ENCODE assay signal across 15 mouse cellular contexts in genomic region chr6:112295269-112295668, GRCm38 (mm10). TPM values are rescaled to one million over a fixed set of nuclear protein-coding genes. Genes with fewer than 3 reads are reported as not detected.
DNase-seq lines count a peak whose midpoint lies in the region; ATAC-seq and TF ChIP-seq lines count a peak whose summit lies in the region.
"Had no signal": no experiment of that assay in that cellular context is flagged by ENCODE, and none has a peak within 500 bp of the region (broad histone marks: within the 10 kb centered on the region; RNA-seq: fewer than 3 reads in every experiment).

No protein-coding gene starts in this region.

- no peak overlapping the region for H3K9ac ChIP-seq in intestine, embryonic 14.5 days (ENCODE audit: low read length)
- no peak overlapping the region for H3K9ac ChIP-seq in intestine, embryonic 15.5 days
- no peak overlapping the region for H3K9ac ChIP-seq in heart, embryonic 12.5 days
- no peak overlapping the region for H3K9ac ChIP-seq in kidney, postnatal 0 days (ENCODE audit: low read depth, low read length)
- H3K9ac ChIP-seq: midbrain, embryonic 15.5 days; neural tube, embryonic 12.5 days had no signal

- WGBS in intestine, embryonic 14.5 days, result 75% methylated on average over 3 of the region's 3 CpGs
- whole genome bisulfite sequencing in intestine, embryonic 15.5 days, result 60% methylated on average over 3 of the region's 3 CpGs
- WGBS in heart, embryonic 12.5 days, result 30% methylated on average over 3 of the region's 3 CpGs
- 62% methylated on average over 3 of the region's 3 CpGs for WGBS in kidney, postnatal 0 days

- H3K36me3 ChIP-seq in intestine, embryonic 14.5 days (ENCODE audit: control insufficient read depth, insufficient read depth, low read length), result no peaks in the 10 kb centered on the region
- no peaks in the 10 kb centered on the region for H3K36me3 ChIP-seq in intestine, embryonic 15.5 days
- no peaks in the 10 kb centered on the region for H3K36me3 ChIP-seq in heart, embryonic 12.5 days
- no peaks in the 10 kb centered on the region for H3K36me3 ChIP-seq in kidney, postnatal 0 days (ENCODE audit: insufficient read depth, low read length)
- H3K36me3 ChIP-seq: midbrain, embryonic 15.5 days; neural tube, embryonic 12.5 days had no signal

- TF ChIP-seq CTCF in kidney, postnatal 0 days (IDR thresholded peaks at IDR 0.05; ENCODE audit: low read depth), result no peak

- H3K4me2 ChIP-seq in intestine, embryonic 14.5 days (ENCODE audit: low read length), result no peak overlapping the region
- H3K4me2 ChIP-seq in intestine, embryonic 15.5 days (replicated peaks), result no peak overlapping the region
- H3K4me2 ChIP-seq in heart, embryonic 12.5 days, result no peak overlapping the region
- H3K4me2 ChIP-seq in kidney, postnatal 0 days (ENCODE audit: low read length), result no peak overlapping the region
- H3K4me2 ChIP-seq: midbrain, embryonic 15.5 days; neural tube, embryonic 12.5 days had no signal

- no peak overlapping the region for H3K27ac ChIP-seq in intestine, embryonic 14.5 days (ENCODE audit: low read depth)
- H3K27ac ChIP-seq in intestine, embryonic 15.5 days, result no peak overlapping the region
- no peak overlapping the region for H3K27ac ChIP-seq in heart, embryonic 12.5 days (ENCODE audit: poor library complexity, severe bottlenecking)
- H3K27ac ChIP-seq in kidney, postnatal 0 days, result no peak overlapping the region
- H3K27ac ChIP-seq: midbrain, embryonic 15.5 days; neural tube, embryonic 12.5 days; stomach, postnatal 0 days had no signal

- no peak overlapping the region for H3K4me3 ChIP-seq in intestine, embryonic 14.5 days (ENCODE audit: low read depth, low read length)
- H3K4me3 ChIP-seq in intestine, embryonic 15.5 days (replicated peaks), result no peak overlapping the region
- no peak overlapping the region for H3K4me3 ChIP-seq in heart, embryonic 12.5 days
- H3K4me3 ChIP-seq in kidney, postnatal 0 days (replicated peaks; ENCODE audit: low read depth, low read length), result no peak overlapping the region
- H3K4me3 ChIP-seq: erythroblast, embryonic 14.5 days; midbrain, embryonic 15.5 days; neural tube, embryonic 12.5 days had no signal

- ATAC-seq in intestine, embryonic 14.5 days (replicated peaks; ENCODE audit: low FRiP score, low TSS enrichment, low read depth), result no peak
- ATAC-seq in intestine, embryonic 15.5 days, result no peak
- ATAC-seq in heart, embryonic 12.5 days (ENCODE audit: insufficient number of reproducible peaks, low FRiP score), result peak; percentile 29; the same call in 1 of the 2 replicates
- no peak for ATAC-seq in kidney, postnatal 0 days (replicated peaks; ENCODE audit: low FRiP score, low read depth)
- ATAC-seq: inflammation-experienced regulatory T-cells, adult 6 months; midbrain, embryonic 15.5 days had no signal

- no peaks in the 10 kb centered on the region for H3K4me1 ChIP-seq in intestine, embryonic 14.5 days (replicated peaks; ENCODE audit: control insufficient read depth, insufficient read depth, low read length)
- 0 out of 2 replicates have a peak, but pooled peaks cover 4% of the 10 kb centered on the region for H3K4me1 ChIP-seq in intestine, embryonic 15.5 days (replicated peaks)
- H3K4me1 ChIP-seq in heart, embryonic 12.5 days (replicated peaks), result peaks cover 35% of the 10 kb centered on the region
- peaks cover 7% of the 10 kb centered on the region for H3K4me1 ChIP-seq in kidney, postnatal 0 days (replicated peaks; ENCODE audit: insufficient read depth, low read length)
- H3K4me1 ChIP-seq: midbrain, embryonic 15.5 days; neural tube, embryonic 12.5 days had no signal

- no peaks in the 10 kb centered on the region for H3K9me3 ChIP-seq in intestine, embryonic 14.5 days (ENCODE audit: control insufficient read depth, low read length)
- no peaks in the 10 kb centered on the region for H3K9me3 ChIP-seq in intestine, embryonic 15.5 days
- H3K9me3 ChIP-seq in heart, embryonic 12.5 days (replicated peaks), result no peaks in the 10 kb centered on the region
- no peaks in the 10 kb centered on the region for H3K9me3 ChIP-seq in kidney, postnatal 0 days (replicated peaks; ENCODE audit: low read length)
- H3K9me3 ChIP-seq: midbrain, embryonic 15.5 days; neural tube, embryonic 12.5 days had no signal

- peak; percentile 18 for DNase-seq in intestine, embryonic 14.5 days (ENCODE audit: low spot score)
- peak; percentile 43 for DNase-seq in kidney, postnatal 0 days (ENCODE audit: low spot score)
- peak; percentile 69 for DNase-seq in lung, postnatal 25 days (ENCODE audit: low spot score)
- DNase-seq in urinary bladder, postnatal 10 days (ENCODE audit: low spot score), result no peak
- no peak for DNase-seq in layer of hippocampus, postnatal 14 days (ENCODE audit: low spot score in 2 of 2)
- DNase-seq: cerebellum, adult 8-10 months; embryo, embryonic 11 days; layer of hippocampus, postnatal 36 days had no signal

- no peaks in the 10 kb centered on the region for H3K27me3 ChIP-seq in intestine, embryonic 14.5 days (replicated peaks; ENCODE audit: control insufficient read depth, insufficient read depth, low read length)
- H3K27me3 ChIP-seq in intestine, embryonic 15.5 days (replicated peaks), result no peaks in the 10 kb centered on the region
- no peaks in the 10 kb centered on the region for H3K27me3 ChIP-seq in heart, embryonic 12.5 days (replicated peaks)
- H3K27me3 ChIP-seq in kidney, postnatal 0 days (ENCODE audit: insufficient read depth, low read length), result no peaks in the 10 kb centered on the region
- H3K27me3 ChIP-seq: midbrain, embryonic 15.5 days; neural tube, embryonic 12.5 days had no signal

RNA-seq across cellular contexts. Expression of gene Lmcd1, which starts 21.7 kb away (rescaled TPM):
- polyA plus RNA-seq in intestine, embryonic 14.5 days (2014; fragmentation: Nextera tagmentation; extraction: Ambion mirVana), result 17.9 and 18.0 TPM in 2 replicates
- polyA plus RNA-seq in intestine, embryonic 15.5 days (2015; fragmentation: Nextera tagmentation; extraction: Ambion mirVana), result 12.2 and 13.4 TPM in 2 replicates
- 48.7 and 49.3 TPM in 2 replicates for polyA plus RNA-seq in heart, embryonic 12.5 days (2016; fragmentation: Nextera tagmentation; extraction: Ambion mirVana)
- polyA plus RNA-seq in kidney, postnatal 0 days (2015; fragmentation: Nextera tagmentation; extraction: Ambion mirVana), result 34.3 and 34.4 TPM in 2 replicates
- total RNA-seq in layer of hippocampus, postnatal 14 days (2021), result 1 to 10 TPM; 5.4 to 6.0 TPM
- polyA plus RNA-seq: erythroblast, embryonic 14.5 days; inflammation-experienced regulatory T-cells, adult 6 months had no signal

Comparison
In these comparisons a context has a peak if more than half of its experiments do, and no peak if none do; other contexts are left out.
1. DNase-seq: peak in intestine, embryonic 14.5 days (single experiment), kidney, postnatal 0 days (single experiment) and lung, postnatal 25 days (single experiment); none in urinary bladder, postnatal 10 days (single experiment) and layer of hippocampus, postnatal 14 days (0 of 2).